Mouse (Mus musculus) embryonic facial prominence, embryonic 10.5 days (tissue): ENCODE measurements at regions not wholly inside any gene's neighbourhood (a gene's known extent, or its start where the extent isn't known, plus 50 kb on each side); places are given as distances from the start of the nearest gene placed in this dataset.

ENCODE experiments used
- DNase-seq: peaks from one replicate; pipeline ENCODE4 v3.0.0-alpha.2; 2017; ENCODE audit warnings: low spot score
- H3K27ac ChIP-seq: fragments of 300-500 bp; sonication (generic); replicated peaks from 2 replicates; pipeline ENCODE4 v1.5.1; 2016; ENCODE audit warnings: mild to moderate bottlenecking
- H3K27me3 ChIP-seq: fragments of 300-500 bp; sonication (generic); replicated peaks from 2 replicates; pipeline ENCODE4 v1.6.1; 2016; ENCODE audit warnings: low read depth, mild to moderate bottlenecking; ENCODE audit not compliant: poor library complexity, severe bottlenecking
- H3K36me3 ChIP-seq: fragments of 300-500 bp; sonication (generic); replicated peaks from 2 replicates; pipeline ENCODE4 v1.6.1; 2016; ENCODE audit warnings: mild to moderate bottlenecking, moderate library complexity
- H3K4me1 ChIP-seq: fragments of 300-500 bp; sonication (generic); 2 replicates; pipeline ENCODE4 v1.6.1; 2016
- H3K4me3 ChIP-seq: fragments of 300-500 bp; sonication (generic); 2 replicates; pipeline ENCODE4 v1.5.1; 2016; ENCODE audit warnings: mild to moderate bottlenecking, moderate library complexity
- H3K9me3 ChIP-seq: fragments of 300-500 bp; sonication (generic); 2 replicates; pipeline ENCODE4 v1.6.1; 2016; ENCODE audit warnings: mild to moderate bottlenecking
- WGBS: fragments of 180-500 bp; shearing (Covaris S2); methylation state at CpG from one replicate; pipeline ENCODE4 v1.1.7; 2016; 5-methylcytosine and 5-hydroxymethylcytosine counted together

GRCm38 (mm10) chr10:17395495-17396224 is 327.4 kb upstream of the Cited2 start:
- DNase-seq: no peak
- no peaks in the 10 kb centered on the region for H3K27me3 ChIP-seq
- H3K4me3 ChIP-seq: no peak overlapping the region
- H3K9me3 ChIP-seq: peaks cover 2% of the 10 kb centered on the region; the same call in 1 of the 2 replicates
- no peaks in the 10 kb centered on the region for H3K4me1 ChIP-seq
- no peak overlapping the region for H3K27ac ChIP-seq
- 92% methylated on average over 8 of the region's 8 CpGs for WGBS
- H3K36me3 ChIP-seq: no peaks in the 10 kb centered on the region

GRCm38 (mm10) chr10:17403899-17404298 is 319.1 kb upstream of the Cited2 start:
- Histone ChIP-seq H3K27me3 (no peaks in the 10 kb centered on the region), H3K4me1 (no peaks in the 10 kb centered on the region), H3K27ac (no peak overlapping the region), H3K4me3 (no peak overlapping the region), H3K9me3 (no peaks in the 10 kb centered on the region), H3K36me3 (no peaks in the 10 kb centered on the region)
- DNase-seq: no peak

GRCm38 (mm10) chr10:17407854-17408606 is 315.0 kb upstream of the Cited2 start:
- no peak for DNase-seq
- 73% methylated on average over 2 of the region's 2 CpGs for WGBS
- no peak overlapping the region for H3K4me3 ChIP-seq

GRCm38 (mm10) chr10:17408781-17409180 is 314.2 kb upstream of the Cited2 start:
- Histone ChIP-seq H3K4me3 (no peak overlapping the region), H3K4me1 (no peaks in the 10 kb centered on the region), H3K9me3 (no peaks in the 10 kb centered on the region), H3K36me3 (no peaks in the 10 kb centered on the region), H3K27ac (no peak overlapping the region), H3K27me3 (no peaks in the 10 kb centered on the region)
- 87% methylated on average over 1 of the region's 1 CpGs for WGBS
- no peak for DNase-seq

More at GRCm38 (mm10) chr10:17407854-17408606, 315.0 kb upstream of the Cited2 start:
- Histone ChIP-seq H3K4me1 (no peaks in the 10 kb centered on the region), H3K36me3 (no peaks in the 10 kb centered on the region), H3K27ac (no peak overlapping the region), H3K9me3 (no peaks in the 10 kb centered on the region), H3K27me3 (no peaks in the 10 kb centered on the region)

- Histone ChIP-seq H3K4me1 (no peaks in the 10 kb centered on the region), H3K4me3 (no peak overlapping the region), H3K9me3 (no peaks in the 10 kb centered on the region), H3K36me3 (no peaks in the 10 kb centered on the region), H3K27me3 (no peaks in the 10 kb centered on the region), H3K27ac (no peak overlapping the region)
- 63% methylated on average over 4 of the region's 4 CpGs for WGBS
- no peak for DNase-seq
Observed at GRCm38 (mm10) chr10:17411300-17411987, 311.6 kb upstream of the Cited2 start.

GRCm38 (mm10) chr10:17415112-17415511 is 307.9 kb upstream of the Cited2 start:
- no peak for DNase-seq
- H3K4me1 ChIP-seq: no peaks in the 10 kb centered on the region
- no peak overlapping the region for H3K27ac ChIP-seq
- H3K9me3 ChIP-seq: no peaks in the 10 kb centered on the region
- H3K4me3 ChIP-seq: no peak overlapping the region
- H3K27me3 ChIP-seq: no peaks in the 10 kb centered on the region
- no peaks in the 10 kb centered on the region for H3K36me3 ChIP-seq
- 88% methylated on average over 3 of the region's 3 CpGs for WGBS

- 88% methylated on average over 1 of the region's 1 CpGs for WGBS
- no peaks in the 10 kb centered on the region for H3K36me3 ChIP-seq
- no peaks in the 10 kb centered on the region for H3K27me3 ChIP-seq
- no peaks in the 10 kb centered on the region for H3K4me1 ChIP-seq
- H3K4me3 ChIP-seq: no peak overlapping the region
- H3K27ac ChIP-seq: no peak overlapping the region
- H3K9me3 ChIP-seq: no peaks in the 10 kb centered on the region
- DNase-seq: no peak
Observed at GRCm38 (mm10) chr10:17416121-17416520, 306.9 kb upstream of the Cited2 start.

- H3K4me3 ChIP-seq: no peak overlapping the region
- H3K36me3 ChIP-seq: no peaks in the 10 kb centered on the region
- DNase-seq: no peak
- WGBS: 94% methylated on average over 1 of the region's 1 CpGs
- H3K4me1 ChIP-seq: no peaks in the 10 kb centered on the region
- no peak overlapping the region for H3K27ac ChIP-seq
- no peaks in the 10 kb centered on the region for H3K9me3 ChIP-seq
- H3K27me3 ChIP-seq: no peaks in the 10 kb centered on the region
Observed at GRCm38 (mm10) chr10:17417394-17417793, 305.6 kb upstream of the Cited2 start.

GRCm38 (mm10) chr10:17418227-17418685 is 304.8 kb upstream of the Cited2 start:
- no peaks in the 10 kb centered on the region for H3K27me3 ChIP-seq
- H3K4me3 ChIP-seq: no peak overlapping the region
- H3K9me3 ChIP-seq: no peaks in the 10 kb centered on the region
- 74% methylated on average over 7 of the region's 7 CpGs for WGBS
- no peak for DNase-seq
- H3K27ac ChIP-seq: no peak overlapping the region
- no peaks in the 10 kb centered on the region for H3K36me3 ChIP-seq
- H3K4me1 ChIP-seq: no peaks in the 10 kb centered on the region

- Histone ChIP-seq H3K36me3 (no peaks in the 10 kb centered on the region), H3K9me3 (no peaks in the 10 kb centered on the region), H3K27ac (no peak overlapping the region), H3K4me3 (no peak overlapping the region), H3K27me3 (no peaks in the 10 kb centered on the region), H3K4me1 (no peaks in the 10 kb centered on the region)
- DNase-seq: no peak
- WGBS: 55% methylated on average over 4 of the region's 4 CpGs
Observed at GRCm38 (mm10) chr10:17423584-17424278, 299.3 kb upstream of the Cited2 start.

GRCm38 (mm10) chr10:17426197-17426596 is 296.8 kb upstream of the Cited2 start:
- WGBS: 62% methylated on average over 3 of the region's 3 CpGs
- Histone ChIP-seq H3K36me3 (no peaks in the 10 kb centered on the region), H3K9me3 (no peaks in the 10 kb centered on the region), H3K27me3 (no peaks in the 10 kb centered on the region), H3K27ac (no peak overlapping the region), H3K4me3 (no peak overlapping the region), H3K4me1 (no peaks in the 10 kb centered on the region)
- no peak for DNase-seq

GRCm38 (mm10) chr10:17427316-17427715 is 295.7 kb upstream of the Cited2 start:
- no peaks in the 10 kb centered on the region for H3K36me3 ChIP-seq
- no peak for DNase-seq
- no peaks in the 10 kb centered on the region for H3K4me1 ChIP-seq
- no peak overlapping the region for H3K4me3 ChIP-seq
- H3K27me3 ChIP-seq: no peaks in the 10 kb centered on the region
- H3K9me3 ChIP-seq: no peaks in the 10 kb centered on the region
- H3K27ac ChIP-seq: no peak overlapping the region
